Mouse (Mus musculus) splenic B cell, adult 2 months (primary cell): ENCODE results near the gene Abcc12.

Experiments used
- DNase-seq: peaks from one replicate; pipeline ENCODE4 v3.0.0-alpha.2; 2011; ENCODE audit warnings: low read depth, low spot score
- H3K27me3 ChIP-seq: 2 replicates; pipeline ENCODE4 v1.6.1; 2012; ENCODE audit warnings: mild to moderate bottlenecking, low read length, moderate library complexity, mixed read lengths; ENCODE audit not compliant: control insufficient read depth, poor library complexity, insufficient read depth, severe bottlenecking
- H3K36me3 ChIP-seq: 2 replicates; pipeline ENCODE4 v1.6.1; 2012; ENCODE audit warnings: mild to moderate bottlenecking, low read length, moderate library complexity, mixed read lengths; ENCODE audit not compliant: control insufficient read depth, poor library complexity, insufficient read depth, severe bottlenecking

The Abcc12 gene

GRCm38 (mm10) chr8:86580458-86580857, at the start of gene Abcc12:
Gene Abcc12 (minus strand): TSS chr8:86580686.
- no peaks in the 10 kb centered on the region for H3K27me3 ChIP-seq
- no peak for DNase-seq
- H3K36me3 ChIP-seq: no peaks in the 10 kb centered on the region

GRCm38 (mm10) chr8:86630212-86630611, 49.7 kb upstream of the Abcc12 start:
- no peak for DNase-seq
- Histone ChIP-seq H3K27me3 (no peaks in the 10 kb centered on the region), H3K36me3 (peaks cover 10% of the 10 kb centered on the region; the same call in 1 of the 2 replicates)

GRCm38 (mm10) chr8:86624915-86625314, 44.4 kb upstream of the Abcc12 start:
- Histone ChIP-seq H3K36me3 (0 out of 2 replicates have a peak, but pooled peaks cover 1% of the 10 kb centered on the region), H3K27me3 (no peaks in the 10 kb centered on the region; the same call in 1 of the 2 replicates)
- peak; percentile 16 for DNase-seq

GRCm38 (mm10) chr8:86623911-86624731, 43.6 kb upstream of the Abcc12 start, which contains the start of gene Lonp2:
Gene Lonp2 (plus strand): TSS chr8:86624043.
- Histone ChIP-seq H3K27me3 (no peaks in the 10 kb centered on the region; the same call in 1 of the 2 replicates), H3K36me3 (0 out of 2 replicates have a peak, but pooled peaks cover 1% of the 10 kb centered on the region)
- peak; percentile 97 for DNase-seq

- DNase-seq: no peak
- Histone ChIP-seq H3K36me3 (0 out of 2 replicates have a peak, but pooled peaks cover 1% of the 10 kb centered on the region), H3K27me3 (no peaks in the 10 kb centered on the region; the same call in 1 of the 2 replicates)
Observed at GRCm38 (mm10) chr8:86623551-86623910, 43.0 kb upstream of the Abcc12 start.

GRCm38 (mm10) chr8:86617759-86618387, 37.4 kb upstream of the Abcc12 start:
- DNase-seq: peak; percentile 34
- Histone ChIP-seq H3K36me3 (no peaks in the 10 kb centered on the region), H3K27me3 (no peaks in the 10 kb centered on the region; the same call in 1 of the 2 replicates)

GRCm38 (mm10) chr8:86615095-86615769, 34.7 kb upstream of the Abcc12 start:
- no peak for DNase-seq

GRCm38 (mm10) chr8:86613798-86614197, 33.3 kb upstream of the Abcc12 start:
- Histone ChIP-seq H3K27me3 (no peaks in the 10 kb centered on the region), H3K36me3 (no peaks in the 10 kb centered on the region)
- no peak for DNase-seq

More at GRCm38 (mm10) chr8:86615095-86615769, 34.7 kb upstream of the Abcc12 start:
- H3K36me3 ChIP-seq: no peaks in the 10 kb centered on the region
- H3K27me3 ChIP-seq: no peaks in the 10 kb centered on the region

GRCm38 (mm10) chr8:86604676-86605075, 24.2 kb upstream of the Abcc12 start:
- DNase-seq: no peak
- Histone ChIP-seq H3K27me3 (no peaks in the 10 kb centered on the region), H3K36me3 (no peaks in the 10 kb centered on the region)

GRCm38 (mm10) chr8:86603174-86603573, 22.7 kb upstream of the Abcc12 start:
- Histone ChIP-seq H3K27me3 (no peaks in the 10 kb centered on the region), H3K36me3 (no peaks in the 10 kb centered on the region)
- no peak for DNase-seq

- no peak for DNase-seq
- Histone ChIP-seq H3K27me3 (no peaks in the 10 kb centered on the region), H3K36me3 (no peaks in the 10 kb centered on the region)
Observed at GRCm38 (mm10) chr8:86600311-86600710, 19.8 kb upstream of the Abcc12 start.

GRCm38 (mm10) chr8:86599299-86599698, 18.8 kb upstream of the Abcc12 start:
- no peak for DNase-seq
- Histone ChIP-seq H3K36me3 (no peaks in the 10 kb centered on the region), H3K27me3 (no peaks in the 10 kb centered on the region)

- no peak for DNase-seq
- Histone ChIP-seq H3K36me3 (no peaks in the 10 kb centered on the region), H3K27me3 (no peaks in the 10 kb centered on the region)
Observed at GRCm38 (mm10) chr8:86597681-86598080, 17.2 kb upstream of the Abcc12 start.

GRCm38 (mm10) chr8:86595671-86596070, 15.2 kb upstream of the Abcc12 start:
- no peaks in the 10 kb centered on the region for H3K36me3 ChIP-seq
- H3K27me3 ChIP-seq: no peaks in the 10 kb centered on the region
- no peak for DNase-seq
